Mouse (Mus musculus) kidney, adult 8-10 months (tissue): ENCODE measurements around the gene Tnpo1.

Source experiments
- DNase-seq, 2 experiments: peaks; one replicate each; pipeline ENCODE4 v3.0.0; 2022

Gene Tnpo1

DNA sequence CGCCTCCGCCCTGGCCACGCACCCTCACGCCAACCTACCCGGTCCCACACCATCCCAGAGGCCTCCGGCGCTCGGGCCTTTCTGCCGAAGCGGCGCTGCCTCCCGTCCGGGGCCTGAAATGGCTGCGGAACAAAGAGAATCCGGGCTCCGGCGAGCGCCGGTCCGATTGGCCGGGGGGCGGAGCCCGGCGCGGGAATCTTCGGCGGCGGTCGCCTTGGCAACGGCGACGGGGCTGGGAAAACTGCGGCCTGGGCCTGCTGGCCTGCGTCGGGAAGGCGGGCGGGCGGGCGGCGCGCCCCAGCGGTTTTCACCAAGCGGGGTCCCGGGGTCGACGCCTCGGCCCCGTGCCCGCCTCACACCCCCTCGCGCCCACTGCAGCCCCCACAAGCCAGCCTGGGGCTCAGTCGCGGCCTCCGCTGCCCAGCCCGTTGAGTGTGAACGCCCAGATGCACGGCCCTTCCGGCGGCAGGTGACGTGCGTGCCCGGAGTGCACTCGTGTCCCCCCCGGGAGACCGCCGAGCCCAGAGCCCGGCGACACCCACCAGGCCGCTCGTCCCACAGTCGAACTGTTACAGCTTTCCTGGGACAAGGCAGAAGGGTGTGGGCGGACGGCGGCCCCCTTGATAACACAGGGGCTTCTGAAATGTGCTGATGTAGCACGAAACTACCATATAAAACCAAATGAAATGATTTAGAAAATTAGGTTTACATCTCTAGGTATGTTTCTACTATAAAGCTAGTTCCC, at the start of gene Tnpo1:
Tnpo1 (minus strand) TSS at position 172 of the 745 bp plus-strand sequence.
- DNase-seq: peak; percentile 91 to 92

- no peak for DNase-seq
Measured at GRCm38 (mm10) chr13:98972090-98972489, 45.9 kb upstream of the Tnpo1 start.

DNA sequence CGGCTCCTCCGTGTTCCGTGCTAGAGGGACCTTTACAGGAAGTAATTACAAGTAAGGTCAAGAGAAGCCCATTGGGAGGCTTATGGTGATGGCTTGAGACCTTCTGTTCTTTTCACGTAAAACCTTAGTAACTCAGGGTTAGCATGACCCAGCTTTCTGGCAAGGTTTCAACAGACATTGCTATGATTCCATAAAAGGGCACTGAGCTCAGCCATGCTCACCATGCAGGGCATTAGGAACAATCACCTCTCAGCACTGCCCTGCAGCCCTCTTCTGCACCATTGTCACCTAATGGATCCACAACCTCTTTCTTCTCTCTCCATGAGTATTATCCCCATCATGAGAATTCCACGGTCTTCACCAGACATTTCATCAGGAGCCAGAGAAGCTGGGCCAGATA, 45.5 kb upstream of the Tnpo1 start:
- no peak for DNase-seq

DNA sequence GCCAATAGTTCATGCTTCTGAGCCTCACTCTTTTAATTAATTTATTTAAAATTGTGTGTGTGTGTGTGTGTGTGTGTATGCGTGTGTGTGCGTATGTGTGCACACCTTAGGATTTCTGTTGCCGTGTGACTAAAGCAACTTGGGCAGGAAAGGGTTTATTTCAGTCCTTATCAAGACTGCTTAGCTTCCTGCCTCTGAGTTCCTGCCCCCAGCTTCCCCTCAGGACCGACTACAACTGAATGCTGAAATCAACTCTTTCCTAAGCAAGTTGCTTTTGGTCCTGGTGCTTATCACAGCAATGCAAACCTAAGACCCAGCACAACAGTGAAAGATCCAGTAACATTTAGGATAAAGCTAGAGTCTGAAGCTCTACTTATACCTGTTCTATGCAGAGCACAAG, 42.3 kb upstream of the Tnpo1 start:
- no peak for DNase-seq

GRCm38 (mm10) chr13:98967942-98968341, 41.8 kb upstream of the Tnpo1 start:
- DNase-seq: no peak

GRCm38 (mm10) chr13:98966583-98966982, 40.4 kb upstream of the Tnpo1 start:
- DNase-seq: no peak

DNA sequence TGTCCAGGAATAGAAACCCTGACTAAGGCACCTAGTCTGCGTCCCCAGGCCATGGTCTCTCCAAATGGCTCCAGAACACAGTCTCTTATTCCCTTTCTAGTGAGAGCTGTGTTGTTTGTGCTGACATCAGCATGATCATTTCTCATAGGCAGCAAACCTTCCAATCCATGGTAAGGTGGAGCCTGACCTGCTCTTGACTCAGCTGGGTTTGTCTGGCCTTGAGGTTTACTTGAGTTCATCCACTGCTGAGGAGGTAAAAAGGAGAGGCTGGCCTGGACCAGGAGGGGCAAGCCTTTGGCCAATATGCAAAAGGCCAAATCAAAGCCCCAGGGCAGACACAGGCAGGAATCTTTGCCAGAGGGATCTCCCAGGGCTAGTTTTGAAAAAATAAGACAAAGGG, 37.4 kb upstream of the Tnpo1 start:
- peak; percentile 15 to 42 for DNase-seq

GRCm38 (mm10) chr13:98958177-98958576, 32.0 kb upstream of the Tnpo1 start:
- DNase-seq: no peak

- DNase-seq: no peak
Measured at GRCm38 (mm10) chr13:98956209-98956608, 30.0 kb upstream of the Tnpo1 start.

GRCm38 (mm10) chr13:98955676-98956075, 29.5 kb upstream of the Tnpo1 start:
- DNase-seq: peak; percentile 80 to 86

GRCm38 (mm10) chr13:98955226-98955625, 29.0 kb upstream of the Tnpo1 start:
- no peak for DNase-seq

DNA sequence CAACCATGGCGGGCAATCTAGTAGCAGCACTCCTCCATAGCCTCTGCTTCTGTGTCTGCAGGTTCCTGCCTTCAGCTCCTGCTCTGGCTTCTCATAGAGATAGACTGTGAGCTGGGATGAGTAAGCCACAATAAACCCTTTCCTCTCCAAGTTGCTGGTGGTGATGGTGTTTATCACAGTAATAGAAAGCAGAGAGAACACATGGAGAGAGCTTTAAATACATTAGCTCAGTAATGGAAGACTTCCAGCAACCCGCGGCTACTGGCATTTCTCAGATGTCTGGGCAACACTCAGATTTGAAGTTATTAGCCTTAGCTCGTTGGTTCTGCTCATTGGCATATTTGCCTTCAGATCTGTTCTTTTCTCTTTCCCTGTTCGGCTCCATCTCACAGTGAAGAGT, 27.6 kb upstream of the Tnpo1 start:
- peak in 1 of 2 experiments; percentile 22 for DNase-seq

DNA sequence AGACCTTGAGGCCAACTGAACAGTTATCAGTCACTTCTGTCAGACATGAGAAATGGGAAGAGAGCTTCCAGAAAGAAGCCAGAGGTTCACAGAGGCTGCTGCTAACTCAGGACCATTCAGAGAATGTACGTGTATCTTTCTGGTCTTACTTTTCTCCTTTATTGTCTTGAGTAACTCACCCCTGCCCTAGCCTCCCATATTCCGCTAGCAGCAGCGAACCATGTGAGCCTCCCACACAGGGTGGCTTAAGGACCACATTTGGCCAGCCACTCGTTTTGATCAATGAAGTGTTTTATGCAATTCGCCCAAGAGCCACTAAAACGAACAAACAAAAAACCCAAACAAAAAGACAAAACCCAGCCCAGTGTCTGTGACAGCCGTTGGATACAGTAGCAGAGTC, 25.8 kb upstream of the Tnpo1 start:
- no peak for DNase-seq

GRCm38 (mm10) chr13:98948146-98948545, 22.0 kb upstream of the Tnpo1 start:
- no peak for DNase-seq

DNA sequence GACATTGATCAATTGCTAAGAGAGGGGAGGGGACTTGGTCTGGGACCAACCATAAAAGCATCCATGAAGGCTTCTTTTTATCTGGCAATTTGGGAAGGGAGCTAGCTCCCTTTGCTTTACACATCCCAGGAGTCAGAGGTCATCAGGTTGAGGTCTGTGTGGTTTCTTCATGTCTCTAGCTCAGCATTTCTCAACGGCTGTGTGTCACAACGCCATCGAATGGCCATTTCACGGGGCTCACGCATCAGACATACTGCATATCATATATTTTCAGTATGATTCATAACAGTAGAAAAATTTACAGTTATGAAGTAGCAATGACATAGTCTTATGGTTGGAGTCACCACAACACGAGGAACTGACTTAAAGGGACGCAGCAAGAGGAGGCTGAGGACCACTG, 20.2 kb upstream of the Tnpo1 start:
- DNase-seq: no peak

DNA sequence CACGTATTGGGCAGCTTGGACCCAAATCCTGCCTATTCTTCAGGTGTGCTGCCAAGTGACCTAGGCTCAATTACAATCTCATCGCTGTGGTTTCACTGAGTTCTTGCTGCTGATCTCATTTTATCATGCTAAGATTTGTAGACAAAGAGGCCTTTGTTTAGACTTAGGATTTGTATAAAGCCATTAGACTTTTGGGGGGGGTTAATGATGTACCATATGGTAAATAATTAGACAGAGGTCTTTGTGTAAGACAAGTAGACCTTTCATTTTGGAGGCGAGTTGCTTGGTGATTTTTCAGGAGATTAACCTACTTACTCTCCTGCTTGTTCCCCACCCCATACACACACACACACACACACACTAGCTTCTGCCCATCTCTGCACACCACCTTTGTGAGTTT, 19.7 kb upstream of the Tnpo1 start:
- DNase-seq: no peak

- DNase-seq: peak; percentile 19 to 32
Measured at GRCm38 (mm10) chr13:98945381-98945780, 19.2 kb upstream of the Tnpo1 start.

- DNase-seq: peak; percentile 67 to 77
Measured at GRCm38 (mm10) chr13:98944620-98945081, 18.5 kb upstream of the Tnpo1 start.

- peak in 1 of 2 experiments; percentile 27 for DNase-seq
Measured at GRCm38 (mm10) chr13:98942360-98942759, 16.2 kb upstream of the Tnpo1 start.

DNA sequence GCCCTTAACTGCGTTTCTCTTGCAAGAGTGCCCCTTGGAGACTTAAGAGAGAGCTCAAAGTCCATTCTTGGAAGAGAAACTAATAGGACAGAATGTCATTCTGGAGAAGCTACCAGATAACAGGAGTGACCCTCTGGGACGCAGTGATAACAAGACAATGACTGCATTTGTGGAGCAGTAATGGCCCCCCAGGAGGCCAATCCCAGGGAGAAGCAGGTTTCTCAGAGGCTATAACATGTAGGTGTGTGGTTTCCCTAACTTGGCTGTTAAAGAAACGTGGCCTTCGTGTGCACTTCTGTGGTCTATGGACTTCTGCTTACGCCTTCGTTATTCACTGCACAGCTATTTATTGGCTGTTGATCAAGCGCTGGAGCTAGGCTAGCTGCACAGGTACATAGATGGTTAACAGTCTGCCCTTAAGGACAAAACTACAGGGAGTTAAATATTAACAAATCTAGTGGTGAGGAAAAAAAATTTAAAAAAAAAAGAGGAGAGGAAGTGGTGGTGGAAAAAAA, 15.7 kb upstream of the Tnpo1 start:
- DNase-seq: peak; percentile 69 to 85

- no peak for DNase-seq
Measured at GRCm38 (mm10) chr13:98937108-98937507, 10.9 kb upstream of the Tnpo1 start.

DNA sequence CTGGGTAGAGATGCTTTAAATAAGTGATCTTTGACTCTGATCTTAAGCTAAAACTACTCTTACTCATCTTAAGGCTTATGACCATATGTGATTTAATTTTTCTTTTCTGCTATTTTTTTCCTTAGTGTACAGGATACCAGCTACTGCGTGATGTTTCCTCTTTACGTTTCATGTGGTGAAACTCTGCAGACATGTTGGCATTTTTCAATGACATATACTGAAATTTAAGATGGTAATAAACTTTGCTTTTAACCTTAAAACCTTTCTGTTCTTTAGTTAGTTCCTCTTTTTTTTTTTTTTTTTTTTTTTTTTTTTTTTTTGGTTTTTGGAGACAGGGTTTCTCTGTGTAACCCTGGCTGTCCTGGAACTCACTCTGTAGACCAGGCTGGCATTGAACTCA, 2.7 kb upstream of the Tnpo1 start:
- no peak for DNase-seq

GRCm38 (mm10) chr13:98926958-98927242, 716 bp upstream of the Tnpo1 start:
- no peak for DNase-seq

DNA sequence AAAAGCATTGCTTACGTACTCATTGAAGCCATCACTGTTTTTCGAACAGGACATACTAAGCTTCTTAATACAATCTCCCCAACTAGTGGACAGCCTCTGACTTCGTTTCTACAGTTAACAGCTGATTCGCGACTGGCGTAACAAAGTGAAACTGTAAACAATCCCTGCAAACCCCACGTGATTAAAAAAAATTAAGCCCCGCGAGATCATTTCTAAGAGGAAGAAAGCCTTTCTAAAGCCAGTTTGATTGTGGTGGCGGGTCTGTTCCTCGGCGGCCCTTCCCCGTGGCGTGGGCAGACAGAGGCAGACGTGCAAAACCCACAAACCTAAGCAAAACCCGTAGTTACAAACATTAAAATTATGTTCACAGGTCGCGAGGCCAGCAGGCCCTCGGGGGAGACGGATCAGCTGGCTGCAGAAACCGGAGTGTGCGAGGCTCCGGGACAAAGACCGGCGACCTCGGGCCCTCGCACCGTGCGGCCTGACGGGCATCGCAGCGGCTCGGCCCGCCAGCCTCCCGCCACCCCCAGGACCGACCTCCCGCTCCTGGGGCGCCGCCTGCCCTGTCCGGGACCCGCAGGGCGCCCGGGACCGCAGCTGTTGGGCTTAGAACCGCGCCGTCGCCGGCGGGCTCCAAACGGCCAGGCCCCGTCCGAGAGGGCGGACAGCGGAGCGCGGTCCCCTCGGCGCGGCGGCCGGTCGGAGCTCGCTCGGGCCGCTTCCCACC, 535 bp downstream of the Tnpo1 start:
- DNase-seq: peak; percentile 52 to 75
